Mouse (Mus musculus): ENCODE measurements around the gene Bnc2. TPM values are rescaled to one million over a fixed set of nuclear protein-coding genes. Genes with fewer than 3 reads are reported as not detected.
A peak's percentile ranks its signal among the peaks of the same experiment; 100 is the strongest.

Bnc2 gene
- polyA plus RNA-seq, 2 experiments, result 24.3 to 25.7 TPM

DNA sequence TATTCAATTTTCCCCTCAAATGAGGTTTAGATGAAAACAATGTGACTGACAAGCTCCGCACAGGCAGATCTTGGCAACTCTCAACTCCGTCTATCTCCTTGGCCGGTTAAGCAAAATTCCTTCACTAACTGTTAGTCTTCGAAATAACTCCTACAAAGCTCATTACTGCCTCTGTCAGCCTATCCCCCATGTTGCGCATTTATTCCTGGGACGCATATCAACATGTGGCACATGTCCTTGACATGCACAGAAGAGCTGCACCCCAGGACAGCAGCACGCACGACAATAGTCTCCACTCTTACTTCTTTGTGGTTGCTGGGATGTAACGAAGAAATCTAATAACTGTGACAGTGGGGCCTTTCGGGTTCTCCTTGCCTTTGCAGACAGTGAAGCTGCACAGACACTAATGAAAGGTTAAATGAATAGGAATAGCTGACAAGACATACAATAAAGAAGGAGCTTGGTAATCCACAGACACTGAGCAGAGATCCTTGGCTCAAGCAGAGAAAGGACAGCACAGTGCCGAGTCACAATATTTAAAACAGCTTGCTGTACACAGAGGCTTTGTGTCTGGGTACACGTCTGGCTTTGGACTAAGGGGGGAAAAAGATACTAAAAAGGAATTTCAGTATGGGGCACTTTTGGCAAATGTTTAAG lies 6.0 kb downstream of the Bnc2 start:
- Histone ChIP-seq H3K4me1 (ENCODE audit: control insufficient read depth, insufficient read depth, low read length) (peaks cover 21% of the 10 kb centered on the region), H3K9me3 (ENCODE audit: control insufficient read depth, low read length) (no peaks in the 10 kb centered on the region), H3K36me3 (ENCODE audit: control insufficient read depth, insufficient read depth, low read length) (no peaks in the 10 kb centered on the region), H3K27me3 (ENCODE audit: control insufficient read depth, insufficient read depth, low read length) (no peaks in the 10 kb centered on the region), H3K9ac (ENCODE audit: low read depth, low read length, severe bottlenecking) (no peak overlapping the region), H3K4me2 (replicated peaks; ENCODE audit: low read depth, low read length, severe bottlenecking) (0 out of 2 replicates have a peak overlapping the region, but pooled peaks have one; percentile 6), H3K27ac (replicated peaks; ENCODE audit: low read depth, low read length) (no peak overlapping the region), H3K4me3 (replicated peaks; ENCODE audit: low read length) (no peak overlapping the region)
- DNase-seq (ENCODE audit: low spot score) (no peak), ATAC-seq (ENCODE audit: low FRiP score, low read depth) (no peak)
- 61% methylated on average over 12 of the region's 12 CpGs for WGBS
- no peak for TF ChIP-seq POLR2A (IDR thresholded peaks at IDR 0.05; ENCODE audit: borderline replicate concordance, extremely low read depth, insufficient read depth, insufficient read length)

DNA sequence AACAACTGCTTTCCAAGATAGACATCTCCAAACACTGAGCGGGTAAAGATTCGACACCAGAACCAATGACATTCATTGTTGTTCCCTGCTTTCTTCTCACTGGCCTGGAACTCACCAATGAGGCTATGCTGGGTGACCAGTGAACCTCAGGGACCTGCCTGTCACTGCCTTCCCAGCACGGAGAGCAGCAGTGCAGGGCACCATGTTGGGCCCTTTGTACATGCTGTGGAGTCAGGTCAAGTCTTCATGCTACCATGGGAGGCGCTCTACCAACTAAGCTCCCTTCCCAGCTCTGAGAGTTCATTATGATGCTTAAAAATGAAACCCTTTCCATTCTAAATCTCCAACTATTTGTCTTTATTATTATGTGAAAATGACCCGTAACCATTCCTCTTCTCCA lies 6.8 kb downstream of the Bnc2 start:
- WGBS, result 89% methylated on average over 5 of the region's 5 CpGs
- no peak overlapping the region for H3K4me2 ChIP-seq (replicated peaks; ENCODE audit: low read depth, low read length, severe bottlenecking)
- peaks cover 21% of the 10 kb centered on the region for H3K4me1 ChIP-seq (ENCODE audit: control insufficient read depth, insufficient read depth, low read length)
- no peak for TF ChIP-seq POLR2A (IDR thresholded peaks at IDR 0.05; ENCODE audit: borderline replicate concordance, extremely low read depth, insufficient read depth, insufficient read length)
- no peak overlapping the region for H3K9ac ChIP-seq (ENCODE audit: low read depth, low read length, severe bottlenecking)
- H3K36me3 ChIP-seq (ENCODE audit: control insufficient read depth, insufficient read depth, low read length), result no peaks in the 10 kb centered on the region
- no peaks in the 10 kb centered on the region for H3K9me3 ChIP-seq (ENCODE audit: control insufficient read depth, low read length)
- H3K27me3 ChIP-seq (ENCODE audit: control insufficient read depth, insufficient read depth, low read length), result no peaks in the 10 kb centered on the region
- no peak for ATAC-seq (ENCODE audit: low FRiP score, low read depth)
- no peak for DNase-seq (ENCODE audit: low spot score)
- no peak overlapping the region for H3K4me3 ChIP-seq (replicated peaks; ENCODE audit: low read length)
- H3K27ac ChIP-seq (replicated peaks; ENCODE audit: low read depth, low read length), result no peak overlapping the region

DNA sequence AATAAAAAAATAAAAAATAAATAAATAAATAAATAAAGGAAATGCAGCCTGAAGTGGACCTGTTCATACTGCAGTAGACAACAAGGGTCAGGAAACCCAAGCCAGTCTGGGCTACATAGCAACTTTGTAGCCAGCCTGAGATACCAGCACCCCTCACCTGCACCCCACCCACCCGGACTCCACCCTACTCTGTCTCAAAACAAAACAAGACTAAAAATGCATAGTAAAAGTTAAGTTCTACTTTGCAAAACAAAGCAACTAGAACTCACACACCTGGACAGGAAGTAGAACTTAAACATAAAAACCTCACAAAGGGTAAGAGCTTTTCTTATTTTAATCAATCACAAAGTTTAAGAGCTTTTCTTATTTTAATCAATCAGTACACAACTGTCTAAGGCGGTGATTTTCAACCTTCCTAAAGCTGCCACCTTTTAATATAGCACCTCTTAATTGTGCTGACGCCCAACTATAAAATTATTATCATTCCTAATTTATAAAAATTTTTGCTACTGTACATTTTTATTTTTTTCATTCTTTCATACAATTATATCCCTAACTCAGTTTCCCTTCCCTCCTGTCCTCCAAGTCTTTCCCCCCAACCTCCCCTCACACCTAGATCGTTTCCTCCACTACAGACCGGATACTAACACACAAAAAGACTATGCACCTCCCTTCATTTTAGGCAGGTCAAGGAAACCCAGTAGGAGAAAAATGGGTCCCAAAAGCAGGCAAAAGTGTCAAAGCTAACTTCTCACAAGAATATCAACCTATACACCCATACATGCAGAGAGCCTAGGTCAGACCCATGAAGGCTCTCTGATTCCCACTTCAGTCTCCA lies 12.6 kb downstream of the Bnc2 start:
- ATAC-seq (ENCODE audit: low FRiP score, low read depth) (no peak), DNase-seq (ENCODE audit: low spot score) (no peak)
- Histone ChIP-seq H3K4me3 (replicated peaks; ENCODE audit: low read length) (no peak overlapping the region), H3K9ac (ENCODE audit: low read depth, low read length, severe bottlenecking) (no peak overlapping the region), H3K9me3 (ENCODE audit: control insufficient read depth, low read length) (no peaks in the 10 kb centered on the region), H3K36me3 (ENCODE audit: control insufficient read depth, insufficient read depth, low read length) (no peaks in the 10 kb centered on the region), H3K27me3 (ENCODE audit: control insufficient read depth, insufficient read depth, low read length) (no peaks in the 10 kb centered on the region), H3K27ac (replicated peaks; ENCODE audit: low read depth, low read length) (no peak overlapping the region), H3K4me1 (ENCODE audit: control insufficient read depth, insufficient read depth, low read length) (no peaks in the 10 kb centered on the region), H3K4me2 (replicated peaks; ENCODE audit: low read depth, low read length, severe bottlenecking) (no peak overlapping the region)
- no peak for TF ChIP-seq POLR2A (IDR thresholded peaks at IDR 0.05; ENCODE audit: borderline replicate concordance, extremely low read depth, insufficient read depth, insufficient read length)
- WGBS, result 84% methylated on average over 5 of the region's 5 CpGs

DNA sequence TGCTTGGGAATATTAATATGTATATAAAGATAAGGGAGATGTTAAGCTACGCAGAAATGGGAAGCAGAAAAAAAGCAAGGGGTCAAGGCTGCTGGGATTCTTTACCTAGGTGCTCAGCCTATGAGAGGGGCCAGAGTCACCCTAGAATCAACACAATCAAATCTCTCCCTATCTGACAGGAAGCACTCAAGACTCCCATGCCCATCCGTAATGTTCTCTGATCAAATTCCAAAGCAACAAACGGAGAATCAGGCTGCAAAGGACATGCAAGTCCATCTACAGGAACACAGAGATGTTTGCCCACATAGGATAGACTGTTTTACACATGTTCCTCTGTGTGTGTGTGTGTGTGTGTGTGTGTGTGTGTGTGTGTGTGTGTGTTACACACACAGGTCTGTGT lies 13.7 kb downstream of the Bnc2 start:
- 90% methylated on average over 3 of the region's 3 CpGs for WGBS

DNA sequence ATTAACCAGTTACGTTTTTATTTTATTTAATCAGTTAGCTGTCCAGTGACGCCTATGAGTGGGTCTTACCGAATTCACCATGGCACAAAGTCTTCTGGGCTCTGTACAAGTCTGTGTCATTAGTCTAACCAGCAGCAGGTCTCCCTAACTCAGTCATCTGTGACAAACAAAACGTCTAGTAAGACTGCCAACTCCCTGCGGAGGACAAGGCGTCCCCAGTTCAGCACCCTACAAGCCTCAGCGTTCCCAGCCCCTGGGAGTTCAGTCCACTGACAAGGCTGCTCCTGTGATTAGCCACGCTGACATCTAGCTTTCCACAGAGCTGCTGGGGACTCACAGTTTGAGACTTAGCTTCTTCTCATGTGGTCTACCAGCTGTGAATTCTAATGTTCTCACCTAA lies 23.3 kb downstream of the Bnc2 start:
- Histone ChIP-seq H3K36me3 (ENCODE audit: control insufficient read depth, insufficient read depth, low read length) (no peaks in the 10 kb centered on the region), H3K4me1 (ENCODE audit: control insufficient read depth, insufficient read depth, low read length) (peaks cover 10% of the 10 kb centered on the region; the same call in 1 of the 2 replicates), H3K9ac (ENCODE audit: low read depth, low read length, severe bottlenecking) (no peak overlapping the region), H3K27ac (replicated peaks; ENCODE audit: low read depth, low read length) (no peak overlapping the region), H3K4me3 (replicated peaks; ENCODE audit: low read length) (no peak overlapping the region), H3K4me2 (replicated peaks; ENCODE audit: low read depth, low read length, severe bottlenecking) (no peak overlapping the region), H3K27me3 (ENCODE audit: control insufficient read depth, insufficient read depth, low read length) (no peaks in the 10 kb centered on the region), H3K9me3 (ENCODE audit: control insufficient read depth, low read length) (no peaks in the 10 kb centered on the region)
- 57% methylated on average over 8 of the region's 8 CpGs for WGBS
- DNase-seq (ENCODE audit: low spot score) (no peak), ATAC-seq (ENCODE audit: low FRiP score, low read depth) (no peak)
- no peak for TF ChIP-seq POLR2A (IDR thresholded peaks at IDR 0.05; ENCODE audit: borderline replicate concordance, extremely low read depth, insufficient read depth, insufficient read length)

More for the DNA sequence above, 13.7 kb downstream of the Bnc2 start:
- Histone ChIP-seq H3K4me3 (replicated peaks; ENCODE audit: low read length) (no peak overlapping the region), H3K36me3 (ENCODE audit: control insufficient read depth, insufficient read depth, low read length) (no peaks in the 10 kb centered on the region), H3K4me2 (replicated peaks; ENCODE audit: low read depth, low read length, severe bottlenecking) (no peak overlapping the region), H3K27me3 (ENCODE audit: control insufficient read depth, insufficient read depth, low read length) (no peaks in the 10 kb centered on the region), H3K9me3 (ENCODE audit: control insufficient read depth, low read length) (no peaks in the 10 kb centered on the region), H3K9ac (ENCODE audit: low read depth, low read length, severe bottlenecking) (no peak overlapping the region), H3K4me1 (ENCODE audit: control insufficient read depth, insufficient read depth, low read length) (no peaks in the 10 kb centered on the region), H3K27ac (replicated peaks; ENCODE audit: low read depth, low read length) (no peak overlapping the region)
- TF ChIP-seq POLR2A (IDR thresholded peaks at IDR 0.05; ENCODE audit: borderline replicate concordance, extremely low read depth, insufficient read depth, insufficient read length), result no peak
- DNase-seq (ENCODE audit: low spot score), result no peak
- ATAC-seq (ENCODE audit: low FRiP score, low read depth), result no peak

All from limb, embryonic 14.5 days (tissue).